In the genomic region with DNA sequence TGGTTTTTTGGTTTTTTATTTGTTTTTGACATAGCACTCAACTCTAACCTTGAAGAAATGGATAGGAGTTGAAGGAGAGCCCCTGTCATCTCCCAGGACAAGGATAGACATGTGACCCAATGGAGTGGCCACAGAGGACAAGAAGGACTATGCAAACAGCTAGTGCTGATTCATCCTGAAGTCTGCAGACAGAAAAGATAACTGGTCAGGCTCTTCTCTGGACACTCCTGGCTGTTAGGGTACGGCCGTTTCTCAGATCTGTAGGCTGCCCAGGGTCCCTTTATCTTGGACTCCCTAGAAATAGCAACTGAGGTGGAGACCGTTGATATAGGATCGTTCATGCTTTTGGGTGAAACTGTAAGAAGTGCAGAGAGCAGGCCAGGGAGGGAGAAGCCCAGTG, we compare ENCODE assay signal across 31 mouse cellular contexts. TPM values are rescaled to one million over a fixed set of nuclear protein-coding genes. Genes with fewer than 3 reads are reported as not detected.
DNase-seq lines count a peak whose midpoint lies in the region; ATAC-seq and TF ChIP-seq lines count a peak whose summit lies in the region.
"Had no signal": no experiment of that assay in that cellular context is flagged by ENCODE, and none has a peak within 500 bp of the region (broad histone marks: within the 10 kb centered on the region; RNA-seq: fewer than 3 reads in every experiment).

No protein-coding gene starts in this region.

- H3K9me3 ChIP-seq in liver, embryonic 11.5 days (ENCODE audit: control insufficient read depth, low read length) = no peaks in the 10 kb centered on the region
- H3K9me3 ChIP-seq in liver, embryonic 16.5 days (replicated peaks; ENCODE audit: control insufficient read depth, low read length) = no peaks in the 10 kb centered on the region
- H3K9me3 ChIP-seq in hindbrain, embryonic 14.5 days (ENCODE audit: control insufficient read depth, low read length) = no peaks in the 10 kb centered on the region
- H3K9me3 ChIP-seq: hindbrain, embryonic 10.5 days; kidney, embryonic 15.5 days; neural tube, embryonic 15.5 days; stomach, embryonic 15.5 days had no signal

- no peak for TF ChIP-seq CTCF in gastrocnemius, adult 2 months (IDR thresholded peaks at IDR 0.05)

- H3K4me2 ChIP-seq in liver, embryonic 11.5 days = peak overlapping the region; percentile 45
- H3K4me2 ChIP-seq in liver, embryonic 16.5 days (ENCODE audit: low read depth, low read length) = peak overlapping the region; percentile 50
- H3K4me2 ChIP-seq in hindbrain, embryonic 14.5 days (replicated peaks) = no peak overlapping the region
- H3K4me2 ChIP-seq: kidney, embryonic 15.5 days; lung, embryonic 14.5 days; neural tube, embryonic 15.5 days; stomach, embryonic 15.5 days had no signal

- intact Hi-C loops in gastrocnemius, adult 2 months (cut with DNase I) = no loop called here

- H3K4me1 ChIP-seq in liver, embryonic 11.5 days (replicated peaks; ENCODE audit: control insufficient read depth, insufficient read depth, low read length) = peaks cover 35% of the 10 kb centered on the region
- H3K4me1 ChIP-seq in liver, embryonic 16.5 days (ENCODE audit: control insufficient read depth, low read depth, low read length) = peaks cover 51% of the 10 kb centered on the region
- no peaks in the 10 kb centered on the region for H3K4me1 ChIP-seq in hindbrain, embryonic 14.5 days (replicated peaks; ENCODE audit: control insufficient read depth, insufficient read depth, low read length)
- H3K4me1 ChIP-seq: kidney, embryonic 15.5 days; neural tube, embryonic 15.5 days; stomach, embryonic 15.5 days had no signal

- no peak overlapping the region for H3K9ac ChIP-seq in liver, embryonic 11.5 days (ENCODE audit: low read depth, low read length)
- peak overlapping the region; percentile 22 for H3K9ac ChIP-seq in liver, embryonic 16.5 days (ENCODE audit: low read depth, low read length)
- no peak overlapping the region for H3K9ac ChIP-seq in hindbrain, embryonic 14.5 days
- H3K9ac ChIP-seq: kidney, embryonic 15.5 days; lung, embryonic 14.5 days; neural tube, embryonic 15.5 days; stomach, embryonic 15.5 days had no signal

- no peaks in the 10 kb centered on the region for H3K27me3 ChIP-seq in liver, embryonic 11.5 days (replicated peaks; ENCODE audit: control insufficient read depth, insufficient read depth, low read length)
- no peaks in the 10 kb centered on the region for H3K27me3 ChIP-seq in liver, embryonic 16.5 days (ENCODE audit: control insufficient read depth, insufficient read depth, low read depth, low read length)
- no peaks in the 10 kb centered on the region for H3K27me3 ChIP-seq in hindbrain, embryonic 14.5 days (ENCODE audit: control insufficient read depth, insufficient read depth, low read length)
- H3K27me3 ChIP-seq: kidney, embryonic 15.5 days; neural tube, embryonic 15.5 days; stomach, embryonic 15.5 days had no signal

- H3K36me3 ChIP-seq in liver, embryonic 11.5 days (ENCODE audit: control insufficient read depth, insufficient read depth, low read length) = no peaks in the 10 kb centered on the region
- no peaks in the 10 kb centered on the region for H3K36me3 ChIP-seq in liver, embryonic 16.5 days (ENCODE audit: control insufficient read depth, insufficient read depth)
- no peaks in the 10 kb centered on the region for H3K36me3 ChIP-seq in hindbrain, embryonic 14.5 days (replicated peaks; ENCODE audit: control insufficient read depth, insufficient read depth)
- H3K36me3 ChIP-seq: hindbrain, embryonic 10.5 days; kidney, embryonic 15.5 days; neural tube, embryonic 15.5 days; stomach, embryonic 15.5 days had no signal

- no peak overlapping the region for H3K27ac ChIP-seq in gastrocnemius, adult 2 months
- H3K27ac ChIP-seq in liver, embryonic 11.5 days (ENCODE audit: low read depth, low read length) = peak overlapping the region; percentile 79
- H3K27ac ChIP-seq in liver, embryonic 16.5 days (ENCODE audit: low read length) = peak overlapping the region; percentile 96
- no peak overlapping the region for H3K27ac ChIP-seq in hindbrain, embryonic 14.5 days
- H3K27ac ChIP-seq: hindbrain, embryonic 10.5 days; kidney, embryonic 15.5 days; neural tube, embryonic 15.5 days; stomach, embryonic 15.5 days had no signal

- H3K4me3 ChIP-seq in gastrocnemius, adult 2 months = no peak overlapping the region
- no peak overlapping the region for H3K4me3 ChIP-seq in liver, embryonic 11.5 days (ENCODE audit: low read depth, low read length)
- peak overlapping the region; percentile 62 for H3K4me3 ChIP-seq in liver, embryonic 16.5 days (ENCODE audit: low read depth, low read length)
- H3K4me3 ChIP-seq in hindbrain, embryonic 14.5 days (replicated peaks; ENCODE audit: low read length) = no peak overlapping the region
- H3K4me3 ChIP-seq: hindbrain, embryonic 10.5 days; kidney, embryonic 15.5 days; neural tube, embryonic 15.5 days; stomach, embryonic 15.5 days had no signal

- ATAC-seq in liver, embryonic 11.5 days (replicated peaks; ENCODE audit: low FRiP score) = peak; percentile 49
- peak; percentile 36 for ATAC-seq in liver, embryonic 16.5 days (ENCODE audit: low read depth)
- no peak for ATAC-seq in hindbrain, embryonic 14.5 days (ENCODE audit: low FRiP score)
- ATAC-seq: activated CD4-positive, CD25-positive, alpha-beta regulatory T cell, adult 4 months; forebrain, embryonic 14.5 days; hindbrain, embryonic 16.5 days had no signal

- DNase-seq in gastrocnemius, adult 2 months = peak; percentile 0
- DNase-seq in gastrocnemius, adult 18-20 months (ENCODE audit: low spot score) = no peak
- peak; percentile 33 for DNase-seq in c-Kit-positive CD71-positive TER-119-positive erythroid progenitor cells, embryonic 14.5 days (ENCODE audit: low spot score)
- no peak for DNase-seq in liver, embryonic 11.5 days (ENCODE audit: low spot score)
- DNase-seq in layer of hippocampus, adult 9-10 months (ENCODE audit: low spot score) = no peak
- no peak for DNase-seq in cerebellum, adult 9-11 months
- DNase-seq in hindbrain, embryonic 14.5 days (ENCODE audit: low spot score) = no peak
- DNase-seq: adrenal gland, postnatal 14 days; cerebellum, adult 11-12 months; cerebellum, postnatal 10 days; gastrocnemius, postnatal 36 days; kidney, adult 18-20 months; kidney, postnatal 36 days; layer of hippocampus, postnatal 36 days; left cerebral cortex, postnatal 4 days; lung, embryonic 14.5 days; lung, postnatal 14 days; midbrain, embryonic 14.5 days; retina, postnatal 1 day; right cerebral cortex, postnatal 25 days had no signal

- 35% methylated on average over 4 of the region's 4 CpGs for WGBS in liver, embryonic 11.5 days
- WGBS in liver, embryonic 16.5 days (ENCODE audit: insufficient replicate concordance) = 19% methylated on average over 4 of the region's 4 CpGs
- 93% methylated on average over 4 of the region's 4 CpGs for WGBS in hindbrain, embryonic 14.5 days

RNA-seq across cellular contexts. Expression of a gene that starts 55.1 kb away (rescaled TPM):
- total RNA-seq in gastrocnemius, adult 2 months (2021) = 10 to 100 TPM in 1 of 2 experiments, 1 to 10 TPM in 1; 3.8 to 10.4 TPM
- 1 to 10 TPM; 6.2 to 6.5 TPM for total RNA-seq in gastrocnemius, adult 18-20 months (2021)
- polyA plus RNA-seq in liver, embryonic 11.5 days (2014; fragmentation: Nextera tagmentation; extraction: Ambion mirVana) = not detected in 2 replicates
- 0.01 TPM in 1 of 2 replicates, not detected in the other for polyA plus RNA-seq in liver, embryonic 16.5 days (2015; fragmentation: Nextera tagmentation; extraction: Ambion mirVana)
- 0.47 and 0.51 TPM in 2 replicates for polyA plus RNA-seq in hindbrain, embryonic 14.5 days (2014; fragmentation: Nextera tagmentation; extraction: Ambion mirVana)
- total RNA-seq: CH12.LX; common myeloid progenitor, adult 5-6 weeks; ES-E14 had no signal
- polyA plus RNA-seq: activated CD4-positive, CD25-positive, alpha-beta regulatory T cell, adult 4 months had no signal

Comparison
In these comparisons a context has a peak if more than half of its experiments do, and no peak if none do; other contexts are left out.
1. DNase-seq: peak in gastrocnemius, adult 2 months (single experiment) and c-Kit-positive CD71-positive TER-119-positive erythroid progenitor cells, embryonic 14.5 days (single experiment); none in gastrocnemius, adult 18-20 months (single experiment), liver, embryonic 11.5 days (single experiment), layer of hippocampus, adult 9-10 months (single experiment), cerebellum, adult 9-11 months (single experiment) and hindbrain, embryonic 14.5 days (single experiment).
2. H3K27ac ChIP-seq: peak in liver, embryonic 11.5 days (single experiment) and liver, embryonic 16.5 days (single experiment); none in gastrocnemius, adult 2 months (single experiment) and hindbrain, embryonic 14.5 days (single experiment).